Mouse (Mus musculus) megakaryocyte, embryonic 14.5 days (primary cell): ENCODE measurements at regions not wholly inside any gene's neighbourhood (a gene's known extent, or its start where the extent isn't known, plus 50 kb on each side); places are given as distances from the start of the nearest gene placed in this dataset.

Experiments used
- H3K27me3 ChIP-seq: replicated peaks from 2 replicates; pipeline ENCODE3; 2012; ENCODE audit warnings: inconsistent platforms
- H3K36me3 ChIP-seq: replicated peaks from 2 replicates; pipeline ENCODE3; 2012; ENCODE audit warnings: low read length, inconsistent platforms, mixed read lengths
- H3K4me1 ChIP-seq: 2 replicates; pipeline ENCODE4 v1.6.1; 2012; ENCODE audit warnings: inconsistent platforms
- H3K4me3 ChIP-seq: replicated peaks from 2 replicates; pipeline ENCODE3; 2012; ENCODE audit warnings: moderate library complexity, mild to moderate bottlenecking, inconsistent platforms
- H3K9me3 ChIP-seq: 2 replicates; pipeline ENCODE4 v1.6.1; 2012; ENCODE audit warnings: inconsistent platforms
- FLI1 ChIP-seq: IDR thresholded peaks from 2 replicates; pipeline ENCODE4 v1.6.1; 2012; ENCODE audit warnings: low read length, inconsistent platforms, mixed read lengths
- GATA1 ChIP-seq: IDR thresholded peaks from 3 replicates; pipeline ENCODE4 v1.6.1; 2012; ENCODE audit warnings: mixed read lengths, low read length, inconsistent platforms, borderline replicate concordance

GRCm38 (mm10) chr3:38139387-38139786, 345.3 kb downstream of the Ankrd50 start:
- H3K4me1 ChIP-seq = peaks cover 87% of the 10 kb centered on the region
- no peaks in the 10 kb centered on the region for H3K9me3 ChIP-seq
- no peaks in the 10 kb centered on the region for H3K36me3 ChIP-seq
- H3K4me3 ChIP-seq = no peak overlapping the region
- no peak for TF ChIP-seq GATA1
- TF ChIP-seq FLI1 = no peak
- H3K27me3 ChIP-seq = no peaks in the 10 kb centered on the region

GRCm38 (mm10) chr3:38138014-38138413, 346.6 kb downstream of the Ankrd50 start:
- Histone ChIP-seq H3K4me1 (peaks cover 79% of the 10 kb centered on the region), H3K4me3 (no peak overlapping the region)

GRCm38 (mm10) chr3:38135808-38136214, 348.8 kb downstream of the Ankrd50 start:
- no peaks in the 10 kb centered on the region for H3K27me3 ChIP-seq
- H3K36me3 ChIP-seq = peaks cover 5% of the 10 kb centered on the region
- no peak overlapping the region for H3K4me3 ChIP-seq
- H3K9me3 ChIP-seq = no peaks in the 10 kb centered on the region
- no peak for TF ChIP-seq FLI1
- no peak for TF ChIP-seq GATA1
- peaks cover 89% of the 10 kb centered on the region for H3K4me1 ChIP-seq

More at GRCm38 (mm10) chr3:38138014-38138413, 346.6 kb downstream of the Ankrd50 start:
- H3K36me3 ChIP-seq = no peaks in the 10 kb centered on the region
- no peaks in the 10 kb centered on the region for H3K27me3 ChIP-seq
- TF ChIP-seq FLI1 = no peak
- peak; percentile 50; the same call in 1 of the 3 replicates for TF ChIP-seq GATA1
- no peaks in the 10 kb centered on the region for H3K9me3 ChIP-seq

- H3K36me3 ChIP-seq = peaks cover 5% of the 10 kb centered on the region
- H3K9me3 ChIP-seq = no peaks in the 10 kb centered on the region
- H3K4me1 ChIP-seq = peaks cover 86% of the 10 kb centered on the region
- H3K4me3 ChIP-seq = no peak overlapping the region
- no peaks in the 10 kb centered on the region for H3K27me3 ChIP-seq
- no peak for TF ChIP-seq GATA1
- no peak for TF ChIP-seq FLI1
These were observed 350.2 kb downstream of the Ankrd50 start for GRCm38 (mm10) chr3:38134425-38134824.

- Histone ChIP-seq H3K4me3 (no peak overlapping the region), H3K27me3 (no peaks in the 10 kb centered on the region), H3K36me3 (peaks cover 5% of the 10 kb centered on the region), H3K4me1 (peaks cover 85% of the 10 kb centered on the region), H3K9me3 (no peaks in the 10 kb centered on the region)
- TF ChIP-seq FLI1 (no peak), GATA1 (no peak)
These were observed 352.8 kb downstream of the Ankrd50 start for GRCm38 (mm10) chr3:38131887-38132220.

GRCm38 (mm10) chr3:38131176-38131886, 353.3 kb downstream of the Ankrd50 start:
- Histone ChIP-seq H3K9me3 (no peaks in the 10 kb centered on the region), H3K27me3 (no peaks in the 10 kb centered on the region), H3K4me3 (no peak overlapping the region), H3K4me1 (peaks cover 80% of the 10 kb centered on the region), H3K36me3 (peaks cover 8% of the 10 kb centered on the region)
- no peak for TF ChIP-seq GATA1
- TF ChIP-seq FLI1 = no peak

GRCm38 (mm10) chr3:38130088-38130487, 354.6 kb downstream of the Ankrd50 start:
- H3K27me3 ChIP-seq = no peaks in the 10 kb centered on the region
- H3K9me3 ChIP-seq = no peaks in the 10 kb centered on the region
- H3K4me3 ChIP-seq = no peak overlapping the region
- H3K36me3 ChIP-seq = peaks cover 11% of the 10 kb centered on the region
- TF ChIP-seq FLI1 (no peak), GATA1 (no peak)
- H3K4me1 ChIP-seq = peaks cover 68% of the 10 kb centered on the region

- Histone ChIP-seq H3K9me3 (no peaks in the 10 kb centered on the region), H3K36me3 (peaks cover 11% of the 10 kb centered on the region), H3K4me3 (no peak overlapping the region), H3K27me3 (no peaks in the 10 kb centered on the region), H3K4me1 (peaks cover 58% of the 10 kb centered on the region)
- no peak for TF ChIP-seq GATA1
- TF ChIP-seq FLI1 = no peak
These were observed 355.5 kb downstream of the Ankrd50 start for GRCm38 (mm10) chr3:38129167-38129500.

- TF ChIP-seq FLI1 (no peak), GATA1 (no peak)
- Histone ChIP-seq H3K36me3 (peaks cover 11% of the 10 kb centered on the region), H3K4me3 (no peak overlapping the region)
These were observed 356.0 kb downstream of the Ankrd50 start for GRCm38 (mm10) chr3:38128486-38129166.

GRCm38 (mm10) chr3:38116071-38116787, 368.4 kb downstream of the Ankrd50 start:
- H3K4me1 ChIP-seq = peaks cover 64% of the 10 kb centered on the region
- H3K36me3 ChIP-seq = peaks cover 2% of the 10 kb centered on the region
- H3K27me3 ChIP-seq = no peaks in the 10 kb centered on the region
- TF ChIP-seq GATA1 = no peak
- no peak for TF ChIP-seq FLI1
- no peak overlapping the region for H3K4me3 ChIP-seq
- H3K9me3 ChIP-seq = no peaks in the 10 kb centered on the region

More at GRCm38 (mm10) chr3:38128486-38129166, 356.0 kb downstream of the Ankrd50 start:
- peaks cover 58% of the 10 kb centered on the region for H3K4me1 ChIP-seq
- H3K27me3 ChIP-seq = no peaks in the 10 kb centered on the region
- H3K9me3 ChIP-seq = no peaks in the 10 kb centered on the region
